Mouse (Mus musculus): ENCODE data around the gene Fcrl1. TPM values are rescaled to one million over a fixed set of nuclear protein-coding genes. Genes with fewer than 3 reads are reported as not detected.

The Fcrl1 gene
- total RNA-seq, 2 experiments from 2014 or later = not detected

DNA sequence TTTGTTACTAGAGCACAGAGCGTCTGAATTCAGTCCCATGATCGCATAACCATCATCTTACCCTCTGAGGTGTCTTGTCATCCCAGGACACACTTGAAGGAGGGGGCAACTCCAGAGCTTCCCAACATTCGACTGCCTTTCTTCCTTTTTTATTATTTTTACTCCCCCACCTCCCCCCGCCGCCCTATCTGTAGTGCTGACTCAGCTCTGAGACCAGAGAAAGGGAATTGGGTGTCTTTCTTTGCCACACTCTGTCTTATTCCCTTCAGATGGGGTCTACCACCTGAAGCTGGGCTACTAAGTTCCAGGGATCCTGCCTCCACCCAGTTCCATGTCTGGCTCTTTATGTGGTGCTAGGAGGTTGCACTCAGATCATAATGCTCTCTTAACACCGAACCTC, 34.4 kb downstream of the Fcrl1 start:
- no peak for DNase-seq

DNA sequence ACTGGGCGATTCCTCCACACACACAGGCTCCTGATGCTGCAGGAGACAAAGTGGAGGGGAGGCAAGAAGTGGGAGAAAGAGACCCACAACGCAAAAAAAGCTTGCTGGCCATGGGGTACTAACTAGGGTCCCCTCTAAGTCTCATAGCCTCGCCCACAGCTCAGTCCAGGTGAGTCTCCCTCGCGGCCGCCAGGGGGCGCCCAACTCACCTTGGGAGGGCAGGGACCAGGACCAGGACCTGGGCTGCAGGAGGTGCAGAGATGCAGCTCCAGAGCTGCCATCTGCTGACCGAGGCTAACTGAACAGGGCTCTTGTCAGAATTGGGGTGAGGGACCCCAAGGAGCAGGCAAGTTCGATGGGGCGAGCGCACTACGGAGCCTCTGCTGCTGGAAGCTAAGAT, 35.0 kb downstream of the Fcrl1 start:
- peak; percentile 56 for DNase-seq

DNA sequence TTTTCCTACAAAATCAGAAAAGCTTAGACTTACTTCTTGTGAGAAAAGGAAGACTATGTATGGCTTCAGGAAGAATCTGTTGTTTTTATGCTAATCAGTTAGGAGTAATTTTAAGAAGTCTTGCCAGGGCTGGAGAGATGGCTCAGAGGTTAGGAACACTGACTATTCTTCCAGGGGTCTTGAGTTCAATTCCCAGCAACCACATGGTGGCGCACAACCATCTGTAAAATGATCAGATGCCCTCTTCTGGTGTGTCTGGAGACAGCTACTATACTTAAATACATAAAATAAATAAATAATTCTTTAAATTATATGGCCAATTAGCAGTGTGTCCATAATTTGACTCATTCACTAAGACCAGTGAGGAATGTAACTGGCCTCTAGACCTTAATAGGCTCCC, 44.5 kb downstream of the Fcrl1 start:
- no peak for DNase-seq

DNA sequence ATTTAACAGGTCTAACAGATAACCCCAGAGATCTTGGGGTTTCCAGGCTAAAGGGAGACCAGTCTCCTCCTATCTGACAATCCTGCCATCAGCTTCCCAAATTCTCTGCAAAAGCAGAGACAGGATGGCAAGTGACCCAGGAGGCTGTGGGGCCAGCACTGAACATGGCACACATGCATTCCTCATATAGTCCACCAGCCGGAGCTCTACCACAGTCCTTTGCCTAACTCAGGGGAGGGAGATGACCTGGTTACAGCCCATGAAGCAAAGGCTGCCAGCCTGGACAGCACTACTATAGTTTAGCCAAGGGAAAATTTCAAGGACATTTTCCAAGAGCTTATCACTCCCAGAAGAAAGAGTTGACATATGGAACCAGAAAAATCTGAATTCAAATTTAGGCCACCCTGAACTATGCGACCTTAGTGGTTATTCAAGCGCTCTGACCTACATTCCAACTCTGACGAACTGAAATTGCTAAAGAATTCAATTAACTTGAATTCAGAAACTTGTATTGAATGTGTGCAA, 46.3 kb downstream of the Fcrl1 start:
- DNase-seq = no peak

DNA sequence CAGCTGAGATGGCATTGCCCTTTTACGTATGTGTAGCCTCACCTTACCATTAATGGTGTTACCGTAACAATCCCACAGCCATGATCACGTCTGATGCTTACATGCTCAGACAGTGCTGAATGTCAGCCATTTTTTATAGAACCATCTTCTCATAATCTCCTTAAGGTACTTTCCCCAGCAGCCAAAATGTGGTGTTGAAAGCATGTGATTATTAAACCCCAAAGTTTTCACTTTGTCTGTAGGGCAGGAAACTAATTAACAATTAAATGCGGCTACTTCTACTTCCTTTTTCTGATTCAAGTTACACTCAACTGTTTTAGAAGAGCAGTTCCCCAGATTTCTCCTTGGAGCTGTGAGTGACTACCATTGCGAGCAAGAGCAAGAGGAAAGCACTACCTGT, 59.3 kb downstream of the Fcrl1 start, which contains the start of gene Fcrl5:
TSS of gene Fcrl5 (plus strand) at position 295 of the 400 bp plus-strand sequence.
- no peak for DNase-seq

DNA sequence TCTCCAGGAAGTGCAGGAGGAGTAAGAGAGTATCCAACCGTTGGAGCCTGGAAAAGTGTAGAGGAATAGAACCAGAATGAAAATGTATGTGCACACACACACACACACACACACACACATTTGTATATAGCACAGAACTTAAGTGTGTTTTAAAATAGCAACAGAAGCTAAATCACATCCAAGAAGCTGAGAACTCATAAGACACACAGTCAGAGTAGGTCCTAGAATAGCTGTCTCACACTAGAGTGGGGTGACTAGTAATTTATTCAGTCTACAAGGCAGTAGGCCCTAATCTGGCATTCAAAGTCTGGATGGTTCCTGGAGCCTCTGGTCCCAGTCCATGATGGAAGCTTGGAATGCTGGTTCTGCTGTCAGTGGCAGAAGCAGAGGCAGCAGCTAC, 64.4 kb downstream of the Fcrl1 start:
- no peak for DNase-seq

DNA sequence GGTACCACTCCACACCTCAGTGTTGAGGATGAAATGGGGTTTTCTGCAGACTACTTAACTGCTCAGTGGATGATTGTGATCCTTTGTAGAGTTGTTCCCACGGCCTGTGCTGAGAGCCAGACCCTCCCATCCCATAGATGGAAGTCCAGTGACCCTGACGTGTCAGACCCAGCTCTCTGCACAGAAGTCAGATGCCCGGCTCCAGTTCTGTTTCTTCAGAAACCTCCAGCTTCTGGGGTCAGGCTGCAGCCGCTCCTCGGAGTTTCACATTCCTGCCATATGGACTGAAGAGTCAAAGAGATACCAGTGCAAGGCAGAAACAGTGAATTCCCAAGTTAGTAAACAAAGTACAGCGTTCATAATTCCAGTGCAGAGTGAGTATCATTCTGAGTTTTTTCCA, 67.8 kb downstream of the Fcrl1 start:
- DNase-seq = no peak

Other genes with a start within 250 kb of the Fcrl1 start
- gene Kirrel, start 201.6 kb upstream of the Fcrl1 start, total RNA-seq (2021) = 10 to 100 TPM; 13.7 to 19.0 TPM
- gene Fcrls, start 112.6 kb upstream of the Fcrl1 start, total RNA-seq (2021) = 1 to 10 TPM; 5.4 to 6.3 TPM
- gene Cd5l, start 18.5 kb upstream of the Fcrl1 start, total RNA-seq (2021) = not detected
- gene Fcrl5, start 59.4 kb downstream of the Fcrl1 start, total RNA-seq (2021) = not detected
- gene Etv3, start 149.0 kb downstream of the Fcrl1 start, total RNA-seq (2021) = 10 to 100 TPM; 11.4 to 11.6 TPM
- 10 to 100 TPM; 19.0 to 20.3 TPM for gene Arhgef11, start 241.2 kb downstream of the Fcrl1 start, total RNA-seq (2021)

All from gastrocnemius, postnatal 10 days (tissue).